Mouse (Mus musculus): ENCODE measurements at regions not wholly inside any gene's neighbourhood (a gene's known extent, or its start where the extent isn't known, plus 50 kb on each side); places are given as distances from the start of the nearest gene placed in this dataset.

DNA sequence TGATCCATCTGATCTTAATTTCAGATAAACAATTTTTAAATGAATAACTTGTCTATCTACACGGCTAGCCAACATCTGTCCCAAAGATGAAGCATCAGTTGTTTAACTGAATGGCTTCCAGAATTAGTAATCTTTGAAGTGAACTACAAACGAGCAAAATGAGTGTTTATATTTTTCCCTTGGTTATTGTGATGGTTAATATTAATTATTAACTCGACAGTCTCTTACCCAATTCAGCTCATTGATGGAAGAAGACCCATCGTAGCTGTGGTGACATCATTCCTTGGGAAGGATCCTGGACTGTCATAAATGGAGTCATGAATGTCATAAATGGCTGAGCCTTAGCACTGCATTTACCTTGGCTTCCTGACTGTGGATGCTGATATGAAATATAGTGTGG, 60.4 kb upstream of the Mocs1 start:
- Histone ChIP-seq H3K36me3 (no peaks in the 10 kb centered on the region), H3K27me3 (no peaks in the 10 kb centered on the region), H3K9ac (no peak overlapping the region), H3K27ac (no peak overlapping the region), H3K4me3 (no peak overlapping the region), H3K4me1 (0 out of 2 replicates have a peak, but pooled peaks cover 3% of the 10 kb centered on the region), H3K4me2 (replicated peaks) (no peak overlapping the region), H3K9me3 (no peaks in the 10 kb centered on the region)
- no peak for ATAC-seq (ENCODE audit: low FRiP score, low read depth)
- 81% methylated on average over 4 of the region's 4 CpGs for WGBS

- H3K4me1 ChIP-seq: 0 out of 2 replicates have a peak, but pooled peaks cover 3% of the 10 kb centered on the region
- H3K4me3 ChIP-seq: no peak overlapping the region
- no peak overlapping the region for H3K4me2 ChIP-seq (replicated peaks)
- WGBS: 74% methylated on average over 2 of the region's 2 CpGs
- no peak overlapping the region for H3K9ac ChIP-seq
- no peaks in the 10 kb centered on the region for H3K27me3 ChIP-seq
- H3K36me3 ChIP-seq: no peaks in the 10 kb centered on the region
- H3K9me3 ChIP-seq: no peaks in the 10 kb centered on the region
- no peak for ATAC-seq (ENCODE audit: low FRiP score, low read depth)
- no peak overlapping the region for H3K27ac ChIP-seq
Measured at GRCm38 (mm10) chr17:49368476-49369269, 59.5 kb upstream of the Mocs1 start.

- no peaks in the 10 kb centered on the region for H3K9me3 ChIP-seq
- no peaks in the 10 kb centered on the region for H3K27me3 ChIP-seq
- no peak overlapping the region for H3K4me2 ChIP-seq (replicated peaks)
- ATAC-seq (ENCODE audit: low FRiP score, low read depth): no peak
- no peaks in the 10 kb centered on the region for H3K4me1 ChIP-seq
- no peak overlapping the region for H3K9ac ChIP-seq
- WGBS: 40% methylated on average over 11 of the region's 11 CpGs
- H3K4me3 ChIP-seq: no peak overlapping the region
- no peaks in the 10 kb centered on the region for H3K36me3 ChIP-seq
- H3K27ac ChIP-seq: no peak overlapping the region
Measured at GRCm38 (mm10) chr17:49377626-49378025, 50.5 kb upstream of the Mocs1 start.
